Mouse (Mus musculus) hindbrain, embryonic 11.5 days (tissue): ENCODE measurements around the gene Kctd15. TPM values are rescaled to one million over a fixed set of nuclear protein-coding genes. Genes with fewer than 3 reads are reported as not detected.

Experiments
- ATAC-seq: fragments of 200-750 bp; cut with Nextera tagmentation; 2 replicates; pipeline ENCODE4 v1.8.0; 2017; ENCODE audit warnings: mild to moderate bottlenecking, moderate TSS enrichment, moderate library complexity; ENCODE audit not compliant: low FRiP score
- DNase-seq: peaks from one replicate; pipeline ENCODE4 v3.0.0-alpha.2; 2015; ENCODE audit warnings: low spot score
- H3K27ac ChIP-seq: fragments of 300-500 bp; sonication (generic); 2 replicates; pipeline ENCODE4 v1.5.1; 2014; ENCODE audit warnings: mild to moderate bottlenecking, low read depth, low read length
- H3K27me3 ChIP-seq: fragments of 300-500 bp; sonication (generic); 2 replicates; pipeline ENCODE4 v1.6.1; 2014; ENCODE audit warnings: mild to moderate bottlenecking, low read length, moderate library complexity, mixed read lengths; ENCODE audit not compliant: control insufficient read depth, insufficient read depth
- H3K36me3 ChIP-seq: fragments of 300-500 bp; sonication (generic); 2 replicates; pipeline ENCODE4 v1.6.1; 2014; ENCODE audit warnings: mild to moderate bottlenecking, low read length, moderate library complexity, mixed read lengths; ENCODE audit not compliant: control insufficient read depth, insufficient read depth
- H3K4me1 ChIP-seq: fragments of 300-500 bp; sonication (generic); replicated peaks from 2 replicates; pipeline ENCODE4 v1.6.1; 2014; ENCODE audit warnings: low read length, mixed read lengths; ENCODE audit not compliant: control insufficient read depth, insufficient read depth
- H3K4me2 ChIP-seq: fragments of 300-500 bp; sonication (generic); replicated peaks from 2 replicates; pipeline ENCODE4 v1.6.1; 2014; ENCODE audit warnings: mild to moderate bottlenecking, low read depth, low read length
- H3K4me3 ChIP-seq: fragments of 300-500 bp; sonication (generic); 2 replicates; pipeline ENCODE4 v1.5.1; 2014; ENCODE audit warnings: low read depth, low read length
- H3K9ac ChIP-seq: fragments of 300-500 bp; sonication (generic); 2 replicates; pipeline ENCODE4 v1.6.1; 2014; ENCODE audit warnings: low read depth, low read length
- H3K9me3 ChIP-seq: fragments of 300-500 bp; sonication (generic); 2 replicates; pipeline ENCODE4 v1.6.1; 2016; ENCODE audit warnings: low read length; ENCODE audit not compliant: control insufficient read depth
- WGBS: fragments of 180-500 bp; shearing (Covaris S2); extraction: QIAGEN DNeasy Blood & Tissue Kit; methylation state at CpG from one replicate; pipeline ENCODE4 v1.1.7; 2014; 5-methylcytosine and 5-hydroxymethylcytosine counted together
- polyA plus RNA-seq: library from polyadenylated mRNA; unstranded; fragments of >200 nt; fragmentation: Nextera tagmentation; extraction: Ambion mirVana; gene quantifications from 2 replicates; pipeline ENCODE4 v1.2.1, GENCODE M21; 2014

Gene Kctd15
- polyA plus RNA-seq, 1 experiment from 2014 or later = 12.2 TPM

DNA sequence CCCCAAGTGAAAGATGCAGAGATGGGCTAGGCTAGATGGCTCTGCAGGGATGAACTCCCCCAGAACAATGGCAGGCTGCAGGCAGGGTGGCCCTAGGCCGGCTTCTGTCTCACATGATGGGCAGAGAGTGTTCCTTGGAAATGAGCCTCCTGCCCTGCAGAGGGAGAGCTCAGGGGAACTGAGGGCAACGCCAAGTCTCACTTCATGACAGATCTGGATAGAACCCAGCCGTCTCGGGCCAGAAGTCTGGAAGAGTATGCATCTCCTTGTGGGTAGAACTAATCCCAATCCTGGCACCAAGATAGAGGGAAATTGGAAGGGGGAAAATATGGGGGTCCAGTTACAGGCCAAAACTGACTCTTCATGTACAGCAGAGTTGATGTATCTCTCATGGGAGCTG is 36.5 kb upstream of the Kctd15 start:
- Histone ChIP-seq H3K36me3 (no peaks in the 10 kb centered on the region), H3K4me1 (peaks cover 12% of the 10 kb centered on the region; the same call in 1 of the 2 replicates), H3K27me3 (no peaks in the 10 kb centered on the region), H3K9me3 (no peaks in the 10 kb centered on the region), H3K4me2 (no peak overlapping the region), H3K9ac (no peak overlapping the region), H3K27ac (peak overlapping the region; percentile 58), H3K4me3 (no peak overlapping the region)
- no peak for DNase-seq
- WGBS = 82% methylated on average over 4 of the region's 4 CpGs
- no peak for ATAC-seq

- WGBS = 40% methylated on average over 13 of the region's 13 CpGs
- no peak overlapping the region for H3K4me2 ChIP-seq
- no peaks in the 10 kb centered on the region for H3K36me3 ChIP-seq
- ATAC-seq (peak; percentile 44), DNase-seq (peak; percentile 46)
- peak overlapping the region; percentile 62 for H3K27ac ChIP-seq
- no peaks in the 10 kb centered on the region for H3K27me3 ChIP-seq
- peaks cover 12% of the 10 kb centered on the region; the same call in 1 of the 2 replicates for H3K4me1 ChIP-seq
- H3K9ac ChIP-seq = no peak overlapping the region
- no peaks in the 10 kb centered on the region for H3K9me3 ChIP-seq
- H3K4me3 ChIP-seq = no peak overlapping the region
Measured at GRCm38 (mm10) chr7:34690111-34690510, 33.6 kb upstream of the Kctd15 start.

GRCm38 (mm10) chr7:34689028-34689427 is 32.5 kb upstream of the Kctd15 start:
- H3K4me2 ChIP-seq = no peak overlapping the region
- no peaks in the 10 kb centered on the region for H3K9me3 ChIP-seq
- no peak for ATAC-seq
- no peak overlapping the region for H3K9ac ChIP-seq
- no peak overlapping the region for H3K27ac ChIP-seq
- H3K4me1 ChIP-seq = peaks cover 12% of the 10 kb centered on the region; the same call in 1 of the 2 replicates
- no peak overlapping the region for H3K4me3 ChIP-seq
- no peaks in the 10 kb centered on the region for H3K27me3 ChIP-seq
- 39% methylated on average over 5 of the region's 6 CpGs for WGBS
- H3K36me3 ChIP-seq = no peaks in the 10 kb centered on the region
- no peak for DNase-seq

- no peak overlapping the region for H3K27ac ChIP-seq
- H3K9ac ChIP-seq = no peak overlapping the region
- H3K4me3 ChIP-seq = no peak overlapping the region
- no peaks in the 10 kb centered on the region for H3K27me3 ChIP-seq
- H3K36me3 ChIP-seq = no peaks in the 10 kb centered on the region
- no peak overlapping the region for H3K4me2 ChIP-seq
- DNase-seq = no peak
- H3K4me1 ChIP-seq = 0 out of 2 replicates have a peak, but pooled peaks cover 3% of the 10 kb centered on the region
- WGBS = 31% methylated on average over 7 of the region's 7 CpGs
- no peak for ATAC-seq
- no peaks in the 10 kb centered on the region for H3K9me3 ChIP-seq
Measured at GRCm38 (mm10) chr7:34685801-34686200, 29.3 kb upstream of the Kctd15 start.

DNA sequence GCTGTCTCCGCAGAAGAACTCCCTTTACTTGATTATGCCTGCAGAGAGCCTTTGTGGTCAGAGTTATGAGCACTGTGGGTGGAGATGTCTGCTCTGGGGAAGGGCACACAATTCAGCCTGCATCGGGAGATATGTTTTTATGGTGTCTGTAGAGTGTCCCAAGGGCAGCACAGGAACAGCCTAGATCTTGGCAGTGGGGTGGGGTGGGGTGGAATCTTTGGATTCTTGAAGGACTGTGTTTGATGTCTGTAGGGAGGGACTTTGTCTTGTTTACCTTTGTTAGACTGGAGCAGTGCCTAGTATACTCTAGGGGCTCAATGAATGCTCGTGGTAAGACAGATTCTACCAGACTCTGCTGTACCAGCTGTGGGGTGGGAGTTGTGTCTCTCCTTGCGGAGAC is 28.6 kb upstream of the Kctd15 start:
- Histone ChIP-seq H3K4me2 (no peak overlapping the region), H3K9me3 (no peaks in the 10 kb centered on the region), H3K4me3 (no peak overlapping the region), H3K9ac (no peak overlapping the region), H3K36me3 (no peaks in the 10 kb centered on the region), H3K27me3 (no peaks in the 10 kb centered on the region), H3K27ac (no peak overlapping the region), H3K4me1 (no peaks in the 10 kb centered on the region)
- WGBS = 74% methylated on average over 4 of the region's 4 CpGs
- DNase-seq (no peak), ATAC-seq (no peak)

DNA sequence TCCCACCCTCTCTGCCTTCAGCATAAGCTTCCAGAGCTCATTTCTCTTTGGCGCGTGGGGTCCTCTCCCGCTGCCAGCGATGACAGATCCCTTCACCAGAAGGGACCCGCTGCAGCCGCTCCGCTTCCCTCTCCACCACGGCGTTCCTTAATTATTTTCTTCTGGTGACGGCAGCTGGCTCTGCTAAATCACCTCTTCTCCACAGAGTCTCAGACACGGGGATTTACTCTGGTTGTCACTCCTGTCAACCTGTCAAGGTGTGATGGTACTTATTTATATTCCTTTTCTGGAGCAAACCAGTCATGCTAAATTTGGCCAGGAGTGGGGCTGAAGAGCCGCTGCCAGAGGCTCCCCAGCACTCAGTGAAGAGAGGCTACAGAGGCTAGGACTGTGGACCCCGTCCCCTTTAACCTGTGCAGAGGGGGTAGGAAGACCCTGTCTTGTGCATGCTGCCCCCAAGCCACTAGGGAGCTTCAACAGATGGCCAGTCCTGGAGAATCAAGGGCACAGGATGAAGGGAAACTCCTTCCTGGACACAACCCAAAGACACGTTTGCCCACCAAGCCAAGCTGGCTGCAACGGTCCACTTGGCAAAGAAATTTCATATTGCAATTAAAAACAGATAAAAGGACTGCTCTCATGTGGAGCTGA is 24.4 kb upstream of the Kctd15 start:
- Histone ChIP-seq H3K4me2 (no peak overlapping the region), H3K36me3 (no peaks in the 10 kb centered on the region), H3K27me3 (peaks cover 2% of the 10 kb centered on the region), H3K4me1 (no peaks in the 10 kb centered on the region; the same call in 1 of the 2 replicates), H3K9ac (no peak overlapping the region), H3K27ac (no peak overlapping the region), H3K4me3 (no peak overlapping the region), H3K9me3 (no peaks in the 10 kb centered on the region)
- no peak for ATAC-seq
- no peak for DNase-seq
- 68% methylated on average over 15 of the region's 15 CpGs for WGBS

DNA sequence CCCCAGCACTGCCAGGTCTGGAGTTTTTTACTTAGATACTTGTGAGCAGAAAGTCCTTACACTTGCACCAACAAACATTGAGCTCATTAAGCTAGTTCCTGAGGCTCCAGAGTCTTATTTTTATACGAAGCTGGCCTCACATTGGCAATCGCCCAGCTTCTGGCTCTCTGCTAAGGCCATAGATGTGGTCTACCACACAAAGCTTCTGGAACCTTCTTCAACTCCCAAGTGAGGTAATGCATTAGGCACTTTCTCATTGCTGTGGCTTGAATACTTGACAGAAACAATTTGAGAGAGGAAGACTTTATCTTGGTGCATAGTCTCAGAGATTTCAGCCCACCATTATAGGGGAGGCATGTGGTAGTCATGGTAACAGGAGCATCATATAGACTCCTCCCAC is 23.4 kb upstream of the Kctd15 start:
- H3K27me3 ChIP-seq = peaks cover 12% of the 10 kb centered on the region
- no peak overlapping the region for H3K27ac ChIP-seq
- no peak for DNase-seq
- no peak overlapping the region for H3K9ac ChIP-seq
- no peaks in the 10 kb centered on the region for H3K9me3 ChIP-seq
- H3K4me2 ChIP-seq = no peak overlapping the region
- H3K4me1 ChIP-seq = no peaks in the 10 kb centered on the region; the same call in none of the 2 replicates
- H3K4me3 ChIP-seq = no peak overlapping the region
- no peak for ATAC-seq
- WGBS = 87% methylated on average over 2 of the region's 2 CpGs
- H3K36me3 ChIP-seq = no peaks in the 10 kb centered on the region

DNA sequence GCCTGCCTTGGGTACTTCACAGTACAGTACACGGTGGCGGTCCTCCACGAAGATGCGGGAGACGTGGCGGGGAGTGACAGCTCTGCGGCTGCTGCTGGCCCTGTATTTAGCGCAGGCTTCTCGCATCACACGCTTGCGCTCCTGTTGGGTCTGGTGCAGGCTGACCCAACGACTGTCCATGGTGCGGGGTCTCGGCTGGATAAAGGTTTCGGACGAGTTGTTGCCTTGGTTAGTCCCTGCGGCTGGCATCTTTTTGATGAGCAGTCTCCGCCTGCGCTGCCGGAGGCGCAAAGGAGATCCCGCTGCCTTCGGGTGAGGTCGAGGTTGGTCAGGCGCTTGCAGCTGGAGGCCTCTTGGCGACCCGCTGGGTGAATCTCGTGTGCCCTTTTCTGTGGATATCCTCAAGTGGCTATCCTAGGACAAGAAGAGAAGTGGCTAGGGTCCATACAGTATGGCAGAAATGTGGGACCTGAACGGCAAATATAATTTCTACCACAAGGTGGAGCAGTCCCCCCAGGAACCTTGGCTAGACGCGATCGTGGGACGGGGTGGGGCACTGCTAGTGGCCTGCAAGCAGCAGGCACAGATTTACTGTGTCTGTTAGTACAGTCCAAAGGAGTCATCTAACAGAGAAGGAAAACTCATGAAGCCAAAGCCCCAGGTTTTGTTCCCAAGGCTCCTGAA is 19.4 kb upstream of the Kctd15 start:
- H3K27me3 ChIP-seq = peaks cover 32% of the 10 kb centered on the region
- 7% methylated on average over 33 of the region's 33 CpGs for WGBS
- H3K4me1 ChIP-seq = no peaks in the 10 kb centered on the region; the same call in none of the 2 replicates
- peak overlapping the region; percentile 29 for H3K4me2 ChIP-seq
- H3K9ac ChIP-seq = 0 out of 2 replicates have a peak overlapping the region, but pooled peaks have one; percentile 2
- peak overlapping the region; percentile 20 for H3K4me3 ChIP-seq
- DNase-seq (peak; percentile 92), ATAC-seq (peak; percentile 62; the same call in 1 of the 2 replicates)
- no peaks in the 10 kb centered on the region for H3K9me3 ChIP-seq
- H3K27ac ChIP-seq = no peak overlapping the region
- H3K36me3 ChIP-seq = no peaks in the 10 kb centered on the region
